Mouse (Mus musculus) myocyte (in vitro differentiated cells): ENCODE measurements at regions not wholly inside any gene's neighbourhood (a gene's known extent, or its start where the extent isn't known, plus 50 kb on each side); places are given as distances from the start of the nearest gene placed in this dataset.
A peak's percentile ranks its signal among the peaks of the same experiment; 100 is the strongest.

ENCODE experiments used
- H3K27me3 ChIP-seq: one replicate; pipeline ENCODE4 v1.6.1; 2011; ENCODE audit not compliant: control insufficient read depth, insufficient read depth, insufficient read length
- H3K36me3 ChIP-seq: one replicate; pipeline ENCODE4 v1.6.1; 2011; ENCODE audit not compliant: control insufficient read depth, insufficient read depth
- H3K4me2 ChIP-seq: one replicate; pipeline ENCODE4 v1.6.1; 2011; ENCODE audit warnings: low read depth, control low read depth
- H3K4me3 ChIP-seq: one replicate; pipeline ENCODE4 v1.5.1; 2011; ENCODE audit warnings: mild to moderate bottlenecking, control low read depth, moderate library complexity
- H3K79me2 ChIP-seq: one replicate; pipeline ENCODE4 v1.6.1; 2011; ENCODE audit not compliant: control insufficient read depth, insufficient read depth
- H3ac ChIP-seq: one replicate; pipeline ENCODE4 v1.6.1; 2011; ENCODE audit not compliant: control insufficient read depth, insufficient read length
- CEBPB ChIP-seq: IDR thresholded peaks from 2 replicates; pipeline ENCODE4 v1.6.1; 2011; ENCODE audit warnings: mild to moderate bottlenecking, moderate library complexity; ENCODE audit not compliant: poor library complexity, insufficient read depth, severe bottlenecking
- E2F4 ChIP-seq: IDR thresholded peaks from one replicate; pipeline ENCODE4 v1.6.1; 2011; ENCODE audit warnings: mild to moderate bottlenecking, control low read depth, moderate library complexity; ENCODE audit not compliant: insufficient read depth
- MAX ChIP-seq: IDR thresholded peaks from one replicate; pipeline ENCODE4 v1.6.1; 2011; ENCODE audit warnings: low read depth, mild to moderate bottlenecking, control low read depth
- MYOD1 ChIP-seq, 3 experiments: IDR thresholded peaks; one replicate each; pipeline ENCODE4 v1.6.1; 2011; ENCODE audit warnings: control low read depth in 2 of 3, low read depth in 2 of 3, mild to moderate bottlenecking in 2 of 3, moderate library complexity in 1 of 3; ENCODE audit not compliant: insufficient read length in 2 of 3, control insufficient read depth in 1 of 3
- MYOG ChIP-seq, 3 experiments: IDR thresholded peaks; one replicate each; pipeline ENCODE4 v1.6.1; 2011; ENCODE audit warnings: control low read depth in 2 of 3, low read depth in 2 of 3, mild to moderate bottlenecking in 2 of 3; ENCODE audit not compliant: insufficient read length in 2 of 3, control insufficient read depth in 1 of 3, insufficient read depth in 1 of 3
- POLR2A ChIP-seq: IDR thresholded peaks from one replicate; pipeline ENCODE4 v1.6.1; 2011; ENCODE audit warnings: low read depth, mild to moderate bottlenecking, control low read depth, moderate library complexity; ENCODE audit not compliant: insufficient read length
- POLR2AphosphoS2 ChIP-seq: IDR thresholded peaks from one replicate; pipeline ENCODE4 v1.6.1; 2011; ENCODE audit warnings: low read depth, control low read depth; ENCODE audit not compliant: insufficient read length
- REST ChIP-seq: IDR thresholded peaks from one replicate; pipeline ENCODE4 v1.6.1; 2011; ENCODE audit warnings: mild to moderate bottlenecking, control low read depth, moderate library complexity; ENCODE audit not compliant: insufficient read depth, insufficient read length
- SRF ChIP-seq: IDR thresholded peaks from one replicate; pipeline ENCODE4 v1.6.1; 2011; ENCODE audit warnings: low read depth; ENCODE audit not compliant: control insufficient read depth, insufficient read length
- TCF12 ChIP-seq: IDR thresholded peaks from one replicate; pipeline ENCODE4 v1.6.1; 2011; ENCODE audit warnings: mild to moderate bottlenecking, control low read depth; ENCODE audit not compliant: poor library complexity, insufficient read depth, severe bottlenecking
- TCF3 ChIP-seq: IDR thresholded peaks from one replicate; pipeline ENCODE4 v1.6.1; 2011; ENCODE audit warnings: low read depth, control low read depth; ENCODE audit not compliant: insufficient read length
- USF1 ChIP-seq: IDR thresholded peaks from one replicate; pipeline ENCODE4 v1.6.1; 2011; ENCODE audit warnings: low read depth, mild to moderate bottlenecking, control low read depth, moderate library complexity

GRCm38 (mm10) chr2:129895369-129895768 is 95.1 kb downstream of the Stk35 start:
- H3K27me3 ChIP-seq, result no peaks in the 10 kb centered on the region
- no peak for TF ChIP-seq CEBPB
- no peak for TF ChIP-seq POLR2AphosphoS2
- TF ChIP-seq POLR2A, result no peak
- TF ChIP-seq REST, result no peak
- no peak overlapping the region for H3ac ChIP-seq
- H3K4me2 ChIP-seq, result no peak overlapping the region
- H3K4me3 ChIP-seq, result no peak overlapping the region
- no peaks in the 10 kb centered on the region for H3K36me3 ChIP-seq
- H3K79me2 ChIP-seq, result no peaks in the 10 kb centered on the region

GRCm38 (mm10) chr2:129896696-129897095 is 96.4 kb downstream of the Stk35 start:
- Histone ChIP-seq H3K4me2 (no peak overlapping the region), H3K36me3 (no peaks in the 10 kb centered on the region), H3K4me3 (no peak overlapping the region), H3ac (no peak overlapping the region), H3K27me3 (no peaks in the 10 kb centered on the region), H3K79me2 (no peaks in the 10 kb centered on the region)
- TF ChIP-seq REST (no peak), MYOG (IDR thresholded peaks at IDR 0.05; ENCODE audit: control insufficient read depth in 1 of 3, insufficient read depth in 1 of 3, insufficient read length in 2 of 3, low read depth in 2 of 3) (no peak), TCF3 (no peak), USF1 (no peak), E2F4 (no peak), MYOD1 (IDR thresholded peaks at IDR 0.05; ENCODE audit: control insufficient read depth in 1 of 3, insufficient read length in 2 of 3, low read depth in 2 of 3) (no peak), MAX (no peak), SRF (no peak), POLR2A (no peak), POLR2AphosphoS2 (no peak), TCF12 (no peak), CEBPB (no peak)

- H3K27me3 ChIP-seq, result no peaks in the 10 kb centered on the region
- peak overlapping the region; percentile 21 for H3K4me2 ChIP-seq
- no peak overlapping the region for H3ac ChIP-seq
- no peak for TF ChIP-seq MYOD1 (IDR thresholded peaks at IDR 0.05; ENCODE audit: control insufficient read depth in 1 of 3, insufficient read length in 2 of 3, low read depth in 2 of 3)
- no peak for TF ChIP-seq MYOG (IDR thresholded peaks at IDR 0.05; ENCODE audit: control insufficient read depth in 1 of 3, insufficient read depth in 1 of 3, insufficient read length in 2 of 3, low read depth in 2 of 3)
- no peak overlapping the region for H3K4me3 ChIP-seq
- no peaks in the 10 kb centered on the region for H3K36me3 ChIP-seq
- H3K79me2 ChIP-seq, result no peaks in the 10 kb centered on the region
These were observed 103.2 kb downstream of the Stk35 start for GRCm38 (mm10) chr2:129903383-129904135.

- no peak for TF ChIP-seq USF1
- no peak for TF ChIP-seq TCF12
- no peak for TF ChIP-seq POLR2AphosphoS2
- TF ChIP-seq MYOG (IDR thresholded peaks at IDR 0.05; ENCODE audit: control insufficient read depth in 1 of 3, insufficient read depth in 1 of 3, insufficient read length in 2 of 3, low read depth in 2 of 3), result no peak
- TF ChIP-seq REST, result no peak
- no peak for TF ChIP-seq MAX
- TF ChIP-seq CEBPB, result no peak
- no peak for TF ChIP-seq POLR2A
- no peak for TF ChIP-seq E2F4
- TF ChIP-seq SRF, result no peak
- no peak for TF ChIP-seq MYOD1 (IDR thresholded peaks at IDR 0.05; ENCODE audit: control insufficient read depth in 1 of 3, insufficient read length in 2 of 3, low read depth in 2 of 3)
- no peak for TF ChIP-seq TCF3
These were observed 104.4 kb downstream of the Stk35 start for GRCm38 (mm10) chr2:129904753-129905152.

GRCm38 (mm10) chr2:129908701-129909425 is 103.3 kb upstream of the Tgm3 start:
- Histone ChIP-seq H3ac (no peak overlapping the region), H3K79me2 (no peaks in the 10 kb centered on the region), H3K4me2 (no peak overlapping the region), H3K36me3 (no peaks in the 10 kb centered on the region), H3K27me3 (peaks cover 15% of the 10 kb centered on the region), H3K4me3 (no peak overlapping the region)
- TF ChIP-seq USF1 (no peak), REST (no peak), E2F4 (no peak), MYOG (IDR thresholded peaks at IDR 0.05; ENCODE audit: control insufficient read depth in 1 of 3, insufficient read depth in 1 of 3, insufficient read length in 2 of 3, low read depth in 2 of 3) (no peak), MAX (no peak), SRF (no peak), CEBPB (no peak), POLR2AphosphoS2 (no peak), TCF3 (no peak), TCF12 (no peak), MYOD1 (IDR thresholded peaks at IDR 0.05; ENCODE audit: control insufficient read depth in 1 of 3, insufficient read length in 2 of 3, low read depth in 2 of 3) (no peak), POLR2A (no peak)

More at GRCm38 (mm10) chr2:129904753-129905152, 104.4 kb downstream of the Stk35 start:
- Histone ChIP-seq H3ac (no peak overlapping the region), H3K27me3 (peaks cover 7% of the 10 kb centered on the region), H3K4me3 (no peak overlapping the region), H3K4me2 (no peak overlapping the region), H3K36me3 (no peaks in the 10 kb centered on the region), H3K79me2 (no peaks in the 10 kb centered on the region)
